Mouse (Mus musculus) adrenal gland (tissue): ENCODE data around the gene Faxc.

Experiments used
- intact Hi-C: fragments of 180-260 bp; cut with DNase I; formaldehyde crosslinking; loops from one replicate; pipeline ENCODE4 v1.15.1; 2025
- long read RNA-seq, 2 experiments: library from polyadenylated mRNA; unstranded; transcript quantifications; one replicate each; pipeline ENCODE4 v2.0.0; 2020; ENCODE audit warnings: borderline replicate concordance in 1 of 2; ENCODE audit not compliant: insufficient replicate concordance in 1 of 2

Faxc gene
- long read RNA-seq, experiment 1: 0 reads
- long read RNA-seq, experiment 2, partial matches to known transcripts: 0 of 1 reads
- long read RNA-seq, experiment 2, other reads (novel, unspliced or antisense): 0 of 1 reads

DNA sequence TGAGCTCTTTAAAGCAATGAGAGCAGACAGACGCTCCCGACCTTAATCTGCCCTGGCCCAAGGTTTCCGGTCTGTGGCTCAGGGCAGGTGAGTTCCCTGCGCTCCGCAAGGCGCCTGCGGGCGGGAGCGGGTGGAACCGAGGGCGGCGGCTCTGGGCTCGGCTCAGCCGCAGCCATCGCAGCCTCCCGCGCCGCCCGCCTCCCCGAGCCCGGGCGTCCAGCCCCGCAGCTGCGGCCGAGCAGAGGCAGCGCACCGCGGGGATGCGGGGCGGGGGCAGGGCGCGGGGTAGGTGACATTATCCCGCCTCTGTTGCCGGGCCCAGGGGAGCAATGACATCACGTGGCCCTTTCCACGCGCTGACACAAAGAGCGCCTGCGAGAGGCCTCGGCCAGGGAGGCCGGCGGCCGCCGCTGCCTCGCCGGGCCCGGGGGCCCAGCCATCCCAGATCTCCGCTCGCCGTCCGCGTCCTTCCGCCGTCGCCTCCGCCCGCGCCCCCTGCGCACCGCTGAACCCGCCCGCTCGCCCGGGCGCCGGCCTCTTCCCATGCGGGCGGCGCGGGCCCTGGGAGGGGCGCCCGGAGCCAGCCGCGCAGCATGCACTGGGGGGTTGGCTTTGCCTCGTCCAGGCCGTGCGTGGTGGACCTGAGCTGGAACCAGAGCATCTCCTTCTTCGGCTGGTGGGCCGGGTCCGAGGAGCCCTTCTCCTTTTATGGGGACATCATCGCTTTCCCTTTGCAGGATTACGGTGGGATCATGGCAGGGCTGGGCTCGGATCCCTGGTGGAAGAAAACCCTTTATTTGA lies at the start of gene Faxc:
Gene Faxc (plus strand): TSS at position 359 of the 801 bp plus-strand sequence.
- intact Hi-C loops: no loop called here

DNA sequence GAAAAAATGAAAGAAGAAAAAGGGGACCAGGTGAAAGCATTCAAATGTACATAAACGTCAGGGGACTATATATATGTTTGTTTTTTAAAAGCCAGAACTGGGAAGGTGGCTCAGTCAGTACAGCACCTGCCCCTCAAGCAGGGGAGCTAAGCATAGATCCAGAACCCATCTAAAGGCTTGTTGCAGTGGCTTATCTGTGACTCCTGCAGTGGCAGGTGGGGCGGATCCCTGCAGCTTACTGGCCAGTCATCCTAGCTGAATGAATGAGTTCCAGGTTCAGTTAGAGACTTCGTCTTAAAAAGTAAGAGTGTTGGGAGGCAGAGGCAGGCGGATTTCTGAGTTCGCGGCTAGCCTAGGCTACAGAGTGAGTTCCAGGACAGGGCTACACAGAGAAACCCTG lies 48.3 kb upstream of the Faxc start:
- intact Hi-C loops: no loop called here

- intact Hi-C loops: no loop called here
These were observed 45.3 kb upstream of the Faxc start for GRCm38 (mm10) chr4:21885831-21886230.

DNA sequence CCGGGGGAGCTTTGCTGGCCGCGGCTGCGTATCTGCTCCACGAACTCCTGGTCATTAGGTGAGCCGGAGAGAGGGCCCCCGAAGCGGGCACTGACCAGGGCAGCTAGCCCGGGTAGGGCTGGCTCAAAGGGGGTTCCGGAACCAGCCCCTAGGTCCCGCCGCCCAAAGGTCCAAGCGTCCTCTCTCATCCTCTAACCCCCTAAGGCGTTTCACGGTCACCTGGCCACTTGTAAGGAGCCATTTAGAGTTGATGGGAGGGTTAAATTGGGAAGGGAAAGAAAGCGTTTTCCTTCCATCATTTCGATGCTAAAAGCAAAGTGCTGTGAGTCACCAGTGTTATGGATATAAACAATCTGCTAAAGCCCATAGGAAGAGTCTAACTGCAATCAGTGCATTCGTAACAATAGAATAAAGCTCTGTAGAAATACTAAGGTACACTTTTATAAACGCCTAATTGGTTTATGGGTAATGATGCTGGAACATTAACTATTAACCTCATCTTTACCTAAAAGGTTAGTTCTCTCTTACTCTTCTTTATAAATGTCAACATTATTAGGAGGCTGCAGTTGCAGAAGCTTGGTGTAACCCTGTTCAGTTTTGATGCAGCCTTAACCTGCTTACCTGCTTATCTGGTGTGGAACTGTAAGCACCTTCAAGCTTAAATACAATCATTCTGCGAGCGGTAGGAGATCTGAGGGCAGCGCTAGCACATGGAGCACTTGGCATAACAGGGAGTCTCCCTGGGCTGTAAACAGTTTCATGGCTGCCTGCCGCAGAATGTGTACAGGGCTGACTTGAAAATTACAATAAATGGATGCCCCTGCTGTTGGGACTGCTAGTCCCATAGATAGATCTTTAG lies 872 bp downstream of the Faxc start:
- intact Hi-C loops: no loop called here

GRCm38 (mm10) chr4:21935378-21935777 lies 4.2 kb downstream of the Faxc start:
- intact Hi-C loops: no loop called here

GRCm38 (mm10) chr4:21936424-21936823 lies 5.3 kb downstream of the Faxc start:
- intact Hi-C loops: no loop called here

DNA sequence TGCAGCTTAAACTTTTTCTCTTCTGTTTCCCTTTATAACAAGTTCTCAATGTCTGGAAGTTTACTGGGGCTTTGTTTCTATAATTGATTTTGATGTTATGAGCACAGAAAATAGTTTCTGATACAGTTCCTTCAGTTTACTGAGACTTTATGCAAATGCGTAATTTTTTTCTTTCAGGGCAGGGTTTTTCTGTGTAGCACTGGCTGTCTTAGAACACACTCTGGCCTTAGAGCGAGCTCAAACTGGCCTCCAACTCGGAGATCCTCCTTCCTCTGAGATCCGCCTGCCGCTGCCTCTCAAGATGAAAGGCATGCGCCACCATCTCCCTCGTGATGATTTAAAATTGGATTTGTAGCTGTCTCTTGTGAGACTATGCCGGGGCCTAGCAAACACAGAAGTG lies 6.8 kb downstream of the Faxc start:
- intact Hi-C loops: no loop called here

DNA sequence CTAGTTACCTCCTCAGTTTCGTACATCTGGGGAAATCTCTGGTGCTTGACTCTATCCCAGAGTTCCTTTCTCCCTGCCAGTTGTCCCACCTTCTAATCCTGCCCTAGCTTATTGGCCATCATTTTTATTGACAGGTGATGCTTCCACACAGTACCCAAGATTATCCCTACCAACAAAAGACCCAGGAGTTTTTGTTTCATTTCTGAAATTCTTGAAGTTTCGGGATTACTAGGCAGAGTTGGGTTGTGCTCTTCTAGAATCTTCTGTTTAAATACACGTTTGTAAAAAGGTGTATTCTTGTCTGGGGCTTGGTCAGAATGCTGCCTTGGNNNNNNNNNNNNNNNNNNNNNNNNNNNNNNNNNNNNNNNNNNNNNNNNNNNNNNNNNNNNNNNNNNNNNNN lies 13.5 kb downstream of the Faxc start:
- intact Hi-C loops: no loop called here

DNA sequence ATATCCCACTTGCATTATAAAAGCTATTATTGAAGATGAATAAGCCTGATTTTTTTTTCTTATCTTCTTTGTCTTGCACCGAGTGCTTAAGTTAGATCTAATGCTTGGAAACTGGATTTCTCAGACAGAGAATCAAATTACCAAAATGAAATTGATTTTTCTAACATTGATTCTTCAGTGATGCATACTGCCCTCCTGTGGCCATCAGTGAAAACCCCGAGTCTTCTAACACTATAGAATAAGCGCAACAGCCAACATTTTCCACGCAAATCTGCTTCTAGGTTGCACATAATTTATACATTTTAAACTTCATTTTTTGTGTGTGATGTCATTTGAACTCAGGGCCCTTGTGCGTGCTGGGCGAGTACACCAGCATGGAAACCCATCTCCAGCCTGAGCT lies 20.3 kb downstream of the Faxc start:
- intact Hi-C loops: loop anchor here (1.0 kb wide), 1 partner anchor 104 kb away; the partner anchor contains the start of gene Pnisr

- intact Hi-C loops: no loop called here
These were observed 21.1 kb downstream of the Faxc start for GRCm38 (mm10) chr4:21952255-21952654.

DNA sequence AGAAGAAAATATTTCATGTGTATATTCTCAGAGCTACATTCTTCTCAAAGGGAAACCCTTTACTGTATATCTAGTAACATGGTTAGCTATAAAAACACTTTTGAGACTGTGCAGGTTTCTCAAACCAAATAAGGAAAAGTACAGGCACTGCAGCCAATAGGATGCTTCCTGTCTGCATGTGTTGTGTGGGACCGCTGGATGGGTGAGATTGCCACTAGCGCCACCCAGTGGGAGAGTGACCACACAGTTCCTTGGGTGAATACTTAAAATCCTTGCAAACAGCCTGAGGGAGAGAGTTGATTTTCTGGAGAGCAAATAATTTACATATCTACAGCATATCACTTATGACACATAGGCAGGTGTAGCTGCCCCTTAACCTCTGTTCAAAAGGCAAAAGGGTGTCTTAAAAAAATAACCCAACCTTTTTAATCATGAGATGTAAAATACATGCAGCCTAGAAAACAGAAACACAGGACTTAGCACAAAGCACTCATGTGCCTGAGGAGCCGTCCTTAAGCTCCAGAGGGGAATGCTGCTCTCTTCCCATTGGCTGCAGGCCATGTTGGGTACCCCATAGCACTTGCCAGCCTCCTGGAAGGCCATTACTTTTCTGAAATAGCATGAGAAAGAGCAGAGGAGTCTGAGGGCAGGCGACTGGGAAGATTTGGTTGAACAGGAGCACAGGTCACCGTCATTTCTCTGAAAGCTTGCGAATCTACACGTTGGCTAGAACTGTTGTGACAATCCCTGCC lies 26.6 kb downstream of the Faxc start:
- intact Hi-C loops: no loop called here

- intact Hi-C loops: no loop called here
These were observed 40.8 kb downstream of the Faxc start for GRCm38 (mm10) chr4:21971949-21972348.

GRCm38 (mm10) chr4:21974126-21974525 lies 43.0 kb downstream of the Faxc start:
- intact Hi-C loops: no loop called here

DNA sequence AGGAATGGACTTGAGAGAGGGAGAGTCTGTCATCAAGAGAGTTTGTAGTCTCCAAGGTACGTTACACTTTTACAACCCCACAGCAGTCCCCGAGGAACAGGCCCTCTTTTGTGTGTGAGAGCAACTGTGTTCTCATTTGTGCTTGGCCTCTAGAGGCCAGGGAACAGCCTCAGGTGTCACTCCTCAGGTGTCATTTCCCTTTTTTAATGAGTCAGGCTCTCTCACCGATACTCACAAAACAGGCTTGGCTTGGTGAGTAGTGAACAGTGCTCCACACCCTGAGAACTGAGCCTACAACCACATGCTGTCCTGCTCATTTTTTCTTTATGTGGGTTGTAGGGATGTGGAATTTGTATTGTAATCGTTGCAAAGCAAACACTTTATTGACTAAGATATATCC lies 49.3 kb downstream of the Faxc start:
- intact Hi-C loops: no loop called here

DNA sequence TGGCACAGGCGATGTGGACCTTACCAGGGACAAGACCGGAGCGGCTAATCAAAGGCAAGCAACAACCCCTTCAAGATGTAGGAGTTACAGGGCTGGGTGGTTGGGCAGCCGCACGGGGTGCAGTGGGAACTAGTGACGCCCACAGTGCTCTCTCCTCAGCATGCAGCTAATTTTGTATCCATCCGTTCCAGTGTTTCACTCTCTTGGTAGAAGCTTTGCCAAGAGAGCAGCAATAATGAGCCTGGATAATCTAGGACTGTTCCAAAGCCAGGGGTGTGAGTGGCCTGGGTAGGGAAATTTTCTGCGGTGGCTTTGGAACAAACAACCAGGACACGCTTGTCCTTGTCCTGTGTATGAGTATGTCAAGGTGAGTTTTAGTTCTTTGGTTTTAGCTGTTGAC lies 51.3 kb downstream of the Faxc start:
- intact Hi-C loops: no loop called here

GRCm38 (mm10) chr4:21986857-21987256 lies 55.7 kb downstream of the Faxc start:
- intact Hi-C loops: no loop called here

DNA sequence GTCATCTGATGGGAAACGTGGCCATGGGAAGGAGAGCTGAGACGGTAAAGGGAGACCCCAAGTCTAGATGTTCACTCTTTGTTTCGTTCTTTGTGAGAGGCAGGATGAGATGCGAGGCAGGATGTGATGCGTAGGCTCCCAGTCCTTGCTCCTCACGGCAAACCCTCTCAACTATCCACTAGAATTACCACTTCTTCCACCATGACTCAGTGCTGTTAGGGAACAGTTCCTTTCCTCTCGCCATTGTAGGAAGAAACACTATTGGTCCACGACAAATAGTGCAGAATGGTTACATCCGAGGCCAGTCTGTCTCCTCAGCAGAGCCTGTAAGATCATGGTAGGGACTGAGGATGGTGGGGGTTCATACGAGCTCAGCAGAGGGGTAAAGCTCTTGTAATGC lies 56.3 kb downstream of the Faxc start:
- intact Hi-C loops: no loop called here

- intact Hi-C loops: no loop called here
These were observed 58.5 kb downstream of the Faxc start for GRCm38 (mm10) chr4:21989571-21990091.

DNA sequence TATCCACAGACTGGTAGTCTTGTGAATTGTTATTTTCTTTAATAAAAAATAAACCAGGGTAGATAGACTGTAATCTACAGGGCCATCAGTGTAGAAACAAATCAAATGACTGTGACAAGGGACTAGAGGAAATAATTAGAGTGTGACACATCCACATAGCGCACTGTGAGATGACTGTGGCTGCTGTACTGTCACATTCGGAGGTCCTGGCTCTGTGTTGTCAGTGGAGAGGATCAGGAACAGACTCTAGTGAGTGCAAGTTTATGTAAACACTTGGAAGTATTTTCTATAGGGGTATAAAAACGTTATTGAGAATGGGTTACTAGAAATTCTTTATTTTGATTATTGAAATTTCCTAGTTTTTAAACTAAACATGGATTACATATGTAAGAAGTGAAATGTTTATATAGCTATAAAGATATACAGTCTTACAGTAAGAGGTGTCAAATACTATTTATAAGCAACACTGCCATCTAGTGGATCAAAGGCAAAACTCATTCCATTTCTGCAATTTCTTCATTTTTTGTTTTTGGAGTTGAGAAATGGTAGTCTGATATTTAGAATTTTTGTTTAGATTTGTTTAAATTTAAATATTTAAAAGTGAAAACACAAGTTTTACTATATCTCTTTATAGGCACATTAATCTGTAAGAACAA lies 59.6 kb downstream of the Faxc start:
- intact Hi-C loops: no loop called here

GRCm38 (mm10) chr4:22017656-22018379 lies 86.7 kb downstream of the Faxc start:
- intact Hi-C loops: no loop called here
